Mouse (Mus musculus) cerebellum, adult 2 months (tissue): ENCODE measurements at regions not wholly inside any gene's neighbourhood (a gene's known extent, or its start where the extent isn't known, plus 50 kb on each side); places are given as distances from the start of the nearest gene placed in this dataset.

Experiments
- CTCF ChIP-seq: fragments of 200-500 bp; IDR thresholded peaks from 2 replicates; pipeline ENCODE4 v1.5.1; 2011; ENCODE audit warnings: low read depth, mild to moderate bottlenecking, control low read depth, low read length, moderate library complexity, borderline replicate concordance; ENCODE audit not compliant: insufficient read depth
- POLR2A ChIP-seq: fragments of 200-500 bp; IDR thresholded peaks from 2 replicates; pipeline ENCODE4 v1.6.1; 2011; ENCODE audit warnings: low read length, control low read depth, borderline replicate concordance; ENCODE audit not compliant: insufficient read depth

DNA sequence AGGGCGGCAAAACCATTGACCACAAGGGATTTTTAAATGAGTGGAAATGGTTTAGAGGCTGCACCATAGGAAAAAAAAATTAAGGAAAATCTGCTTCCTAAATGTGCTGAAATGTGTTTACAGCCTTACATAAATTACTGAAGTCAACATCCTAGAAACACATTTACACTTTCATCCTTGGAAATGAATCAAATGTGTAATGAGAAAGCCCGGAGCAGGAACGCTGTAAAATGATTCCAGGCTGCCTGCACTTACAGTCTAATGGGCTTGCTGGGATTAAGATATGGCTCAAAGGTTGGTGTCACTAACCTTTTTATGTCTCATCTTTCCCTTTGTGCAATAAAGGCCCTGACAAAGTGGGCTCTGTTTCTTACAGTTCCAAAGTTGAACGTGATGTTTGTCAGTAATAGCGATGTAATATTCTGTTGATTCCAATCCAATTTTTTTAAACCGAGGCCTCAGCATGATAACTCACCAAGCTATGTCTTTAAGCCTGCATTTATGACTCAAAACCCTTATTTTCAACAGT lies 172.1 kb upstream of the B3gat2 start:
- TF ChIP-seq CTCF (no peak), POLR2A (no peak)
